Mouse (Mus musculus): ENCODE results near the gene Ash1l. TPM values are rescaled to one million over a fixed set of nuclear protein-coding genes. Genes with fewer than 3 reads are reported as not detected.
A peak's percentile ranks its signal among the peaks of the same experiment; 100 is the strongest.

Gene Ash1l
- total RNA-seq, 4 experiments from 2014 or later = 85.3 to 102 (median 91.4) TPM

- DNase-seq (ENCODE audit: low spot score in 2 of 2) = peak; percentile 73 to 78
Measured at GRCm38 (mm10) chr3:89090694-89091655, 140.6 kb downstream of the Ash1l start.

- no peak for DNase-seq (ENCODE audit: low spot score in 2 of 2)
Measured at GRCm38 (mm10) chr3:89091811-89092508, 141.5 kb downstream of the Ash1l start.

GRCm38 (mm10) chr3:89092509-89093090, 142.2 kb downstream of the Ash1l start:
- peak in 1 of 2 experiments; percentile 44 for DNase-seq (ENCODE audit: low spot score in 2 of 2)

GRCm38 (mm10) chr3:89093175-89093574, 142.8 kb downstream of the Ash1l start, which contains the start of gene Rusc1:
TSS of gene Rusc1 (minus strand) at chr3:89093311.
- DNase-seq (ENCODE audit: low spot score in 2 of 2) = peak; percentile 79 to 94

GRCm38 (mm10) chr3:89094021-89094420, 143.6 kb downstream of the Ash1l start:
- DNase-seq (ENCODE audit: low spot score in 2 of 2) = no peak

GRCm38 (mm10) chr3:89100811-89101210, 150.4 kb downstream of the Ash1l start, which contains the start of gene Gm43738:
TSS of gene Gm43738 (minus strand) at chr3:89101099.
- no peak for DNase-seq (ENCODE audit: low spot score in 2 of 2)

- DNase-seq (ENCODE audit: low spot score in 2 of 2) = no peak
Measured at GRCm38 (mm10) chr3:89101459-89101811, 151.0 kb downstream of the Ash1l start.

GRCm38 (mm10) chr3:89101812-89102494, 151.5 kb downstream of the Ash1l start, which contains the start of gene Fdps:
TSS of gene Fdps (minus strand) at chr3:89101959.
- peak; percentile 85 to 99 for DNase-seq (ENCODE audit: low spot score in 2 of 2)

GRCm38 (mm10) chr3:89102495-89103290, 152.3 kb downstream of the Ash1l start:
- no peak for DNase-seq (ENCODE audit: low spot score in 2 of 2)

- DNase-seq (ENCODE audit: low spot score in 2 of 2) = no peak
Measured at GRCm38 (mm10) chr3:89103291-89103595, 152.8 kb downstream of the Ash1l start.

- no peak for DNase-seq (ENCODE audit: low spot score in 2 of 2)
Measured at GRCm38 (mm10) chr3:89106881-89107280, 156.5 kb downstream of the Ash1l start.

- no peak for DNase-seq (ENCODE audit: low spot score in 2 of 2)
Measured at GRCm38 (mm10) chr3:89107545-89107944, 157.1 kb downstream of the Ash1l start.

GRCm38 (mm10) chr3:89108146-89108545, 157.7 kb downstream of the Ash1l start:
- DNase-seq (ENCODE audit: low spot score in 2 of 2) = no peak

GRCm38 (mm10) chr3:89113058-89113457, 162.6 kb downstream of the Ash1l start:
- no peak for DNase-seq (ENCODE audit: low spot score in 2 of 2)

- no peak for DNase-seq (ENCODE audit: low spot score in 2 of 2)
Measured at GRCm38 (mm10) chr3:89115522-89115921, 165.1 kb downstream of the Ash1l start.

GRCm38 (mm10) chr3:89123313-89123712, 172.9 kb downstream of the Ash1l start:
- DNase-seq (ENCODE audit: low spot score in 2 of 2) = no peak

GRCm38 (mm10) chr3:89124241-89124640, 173.8 kb downstream of the Ash1l start:
- DNase-seq (ENCODE audit: low spot score in 2 of 2) = no peak

- no peak for DNase-seq (ENCODE audit: low spot score in 2 of 2)
Measured at GRCm38 (mm10) chr3:89125981-89126380, 175.6 kb downstream of the Ash1l start.

Data from left cerebral cortex, adult 8-10 months (tissue).